Mouse (Mus musculus): ENCODE measurements around the gene Btbd11. TPM values are rescaled to one million over a fixed set of nuclear protein-coding genes. Genes with fewer than 3 reads are reported as not detected.

Gene Btbd11
- polyA plus RNA-seq, 1 experiment from 2014 or later = 0.47 TPM

DNA sequence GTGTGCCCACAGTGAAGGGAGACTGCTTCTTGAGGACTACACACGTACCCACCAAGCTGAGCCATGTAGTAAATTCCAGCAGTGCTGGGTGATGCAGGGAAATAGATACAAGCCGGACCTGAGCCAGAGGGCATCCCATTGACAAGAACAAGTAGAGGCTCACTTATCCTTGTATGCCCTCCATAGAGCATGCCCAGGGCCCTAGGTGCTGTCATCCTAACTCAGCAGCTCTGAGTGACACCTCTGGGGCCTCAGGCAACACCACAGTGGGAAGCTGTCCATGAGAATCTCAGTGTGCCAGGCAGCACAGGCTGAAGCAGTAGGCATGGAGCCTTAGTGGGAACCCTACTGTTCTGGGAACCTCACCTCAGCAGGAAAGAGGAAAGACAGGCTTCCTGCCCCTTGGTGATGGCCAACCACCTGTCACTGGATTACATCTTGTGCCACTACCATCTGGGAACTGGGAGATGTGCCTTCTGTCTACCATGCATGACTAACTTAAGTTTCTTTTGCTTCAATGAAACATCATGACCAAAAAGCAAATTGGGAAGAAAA is 66.7 kb downstream of the Btbd11 start:
- no peaks in the 10 kb centered on the region for H3K36me3 ChIP-seq (replicated peaks; ENCODE audit: insufficient read depth, low read length)
- H3K27me3 ChIP-seq (ENCODE audit: insufficient read depth, low read length) = no peaks in the 10 kb centered on the region
- no peak overlapping the region for H3K4me3 ChIP-seq (ENCODE audit: low read depth, low read length)
- no peaks in the 10 kb centered on the region for H3K4me1 ChIP-seq (ENCODE audit: insufficient read depth)
- ATAC-seq (no peak), DNase-seq (no peak)
- TF ChIP-seq EP300 (IDR thresholded peaks at IDR 0.05; ENCODE audit: low read depth) (no peak), CTCF (IDR thresholded peaks at IDR 0.05; ENCODE audit: low read depth) (no peak)
- H3K9me3 ChIP-seq (ENCODE audit: low read length) = no peaks in the 10 kb centered on the region
- no peak overlapping the region for H3K9ac ChIP-seq (replicated peaks)
- H3K27ac ChIP-seq (ENCODE audit: low read depth) = no peak overlapping the region
- H3K4me2 ChIP-seq (ENCODE audit: low read depth, low read length) = no peak overlapping the region
- WGBS (ENCODE audit: insufficient replicate concordance) = 70% methylated on average over 2 of the region's 2 CpGs

- Histone ChIP-seq H3K9me3 (ENCODE audit: low read length) (no peaks in the 10 kb centered on the region), H3K27ac (ENCODE audit: low read depth) (no peak overlapping the region), H3K4me1 (ENCODE audit: insufficient read depth) (no peaks in the 10 kb centered on the region), H3K27me3 (ENCODE audit: insufficient read depth, low read length) (no peaks in the 10 kb centered on the region), H3K4me3 (ENCODE audit: low read depth, low read length) (no peak overlapping the region), H3K36me3 (replicated peaks; ENCODE audit: insufficient read depth, low read length) (no peaks in the 10 kb centered on the region), H3K9ac (replicated peaks) (no peak overlapping the region), H3K4me2 (ENCODE audit: low read depth, low read length) (no peak overlapping the region)
- TF ChIP-seq CTCF (IDR thresholded peaks at IDR 0.05; ENCODE audit: low read depth) (no peak; the same call in 1 of the 2 replicates), EP300 (IDR thresholded peaks at IDR 0.05; ENCODE audit: low read depth) (no peak)
- no peak for ATAC-seq
- 41% methylated on average over 4 of the region's 4 CpGs for WGBS (ENCODE audit: insufficient replicate concordance)
- no peak for DNase-seq
Measured at GRCm38 (mm10) chr10:85455985-85456384, 69.4 kb downstream of the Btbd11 start.

GRCm38 (mm10) chr10:85458744-85459344 is 72.2 kb downstream of the Btbd11 start:
- no peak overlapping the region for H3K4me3 ChIP-seq (ENCODE audit: low read depth, low read length)
- no peak overlapping the region for H3K27ac ChIP-seq (ENCODE audit: low read depth)
- 54% methylated on average over 17 of the region's 17 CpGs for WGBS (ENCODE audit: insufficient replicate concordance)
- H3K9me3 ChIP-seq (ENCODE audit: low read length) = no peaks in the 10 kb centered on the region
- H3K4me1 ChIP-seq (ENCODE audit: insufficient read depth) = no peaks in the 10 kb centered on the region
- no peak for DNase-seq
- no peak for ATAC-seq
- no peaks in the 10 kb centered on the region for H3K36me3 ChIP-seq (replicated peaks; ENCODE audit: insufficient read depth, low read length)
- TF ChIP-seq EP300 (IDR thresholded peaks at IDR 0.05; ENCODE audit: low read depth) = no peak
- TF ChIP-seq CTCF (IDR thresholded peaks at IDR 0.05; ENCODE audit: low read depth) = no peak
- H3K27me3 ChIP-seq (ENCODE audit: insufficient read depth, low read length) = no peaks in the 10 kb centered on the region
- H3K9ac ChIP-seq (replicated peaks) = no peak overlapping the region
- no peak overlapping the region for H3K4me2 ChIP-seq (ENCODE audit: low read depth, low read length)

DNA sequence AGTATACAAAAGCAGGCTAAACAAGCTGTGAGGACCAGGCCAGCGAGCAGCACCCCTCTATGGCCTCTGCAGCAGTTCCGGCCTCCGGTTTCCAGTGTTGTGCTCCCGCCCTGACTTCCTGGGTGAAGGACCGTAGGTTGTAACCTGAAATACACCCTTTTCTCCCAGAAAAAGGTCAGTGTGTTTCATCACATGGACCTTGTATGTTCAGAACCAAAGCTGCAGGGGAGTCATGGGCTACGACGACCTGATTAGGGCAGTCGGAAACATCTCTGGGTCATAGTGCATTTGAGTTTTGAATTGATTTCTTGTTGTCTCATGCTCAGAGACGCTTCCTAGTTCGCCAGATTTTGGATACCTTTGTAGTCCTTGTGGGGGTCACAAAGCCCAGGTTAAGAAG is 74.1 kb downstream of the Btbd11 start:
- Histone ChIP-seq H3K36me3 (replicated peaks; ENCODE audit: insufficient read depth, low read length) (no peaks in the 10 kb centered on the region), H3K4me1 (ENCODE audit: insufficient read depth) (no peaks in the 10 kb centered on the region), H3K4me2 (ENCODE audit: low read depth, low read length) (no peak overlapping the region), H3K27ac (ENCODE audit: low read depth) (no peak overlapping the region), H3K9ac (replicated peaks) (no peak overlapping the region), H3K4me3 (ENCODE audit: low read depth, low read length) (no peak overlapping the region), H3K9me3 (ENCODE audit: low read length) (no peaks in the 10 kb centered on the region), H3K27me3 (ENCODE audit: insufficient read depth, low read length) (no peaks in the 10 kb centered on the region)
- no peak for ATAC-seq
- 78% methylated on average over 10 of the region's 10 CpGs for WGBS (ENCODE audit: insufficient replicate concordance)
- DNase-seq = no peak
- no peak for TF ChIP-seq CTCF (IDR thresholded peaks at IDR 0.05; ENCODE audit: low read depth)
- TF ChIP-seq EP300 (IDR thresholded peaks at IDR 0.05; ENCODE audit: low read depth) = no peak

DNA sequence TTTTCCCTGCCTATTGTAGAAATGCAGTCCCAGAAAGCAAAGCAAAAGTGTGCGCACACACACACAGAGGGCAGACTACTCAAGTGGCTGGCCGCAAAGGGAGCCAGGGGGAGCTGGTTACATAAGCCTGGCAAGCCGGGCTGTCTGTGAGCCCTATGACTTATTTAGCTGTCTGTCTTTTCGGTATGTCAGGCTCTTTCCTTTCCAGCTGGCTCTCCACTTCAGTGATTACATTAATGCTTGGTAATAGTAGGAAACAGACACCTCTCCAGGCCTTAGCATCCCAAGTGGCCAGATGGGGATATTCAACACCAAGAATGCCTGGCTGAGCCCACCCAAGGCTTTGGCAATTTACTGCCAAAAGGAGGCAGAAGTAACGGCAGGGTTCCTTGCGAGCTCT is 77.5 kb downstream of the Btbd11 start:
- Histone ChIP-seq H3K36me3 (replicated peaks; ENCODE audit: insufficient read depth, low read length) (no peaks in the 10 kb centered on the region), H3K9me3 (ENCODE audit: low read length) (no peaks in the 10 kb centered on the region), H3K27me3 (ENCODE audit: insufficient read depth, low read length) (no peaks in the 10 kb centered on the region), H3K27ac (ENCODE audit: low read depth) (no peak overlapping the region), H3K9ac (replicated peaks) (no peak overlapping the region), H3K4me3 (ENCODE audit: low read depth, low read length) (no peak overlapping the region), H3K4me2 (ENCODE audit: low read depth, low read length) (no peak overlapping the region), H3K4me1 (ENCODE audit: insufficient read depth) (no peaks in the 10 kb centered on the region)
- TF ChIP-seq CTCF (IDR thresholded peaks at IDR 0.05; ENCODE audit: low read depth) (no peak), EP300 (IDR thresholded peaks at IDR 0.05; ENCODE audit: low read depth) (no peak)
- DNase-seq (no peak), ATAC-seq (no peak)
- WGBS (ENCODE audit: insufficient replicate concordance) = 64% methylated on average over 6 of the region's 6 CpGs

DNA sequence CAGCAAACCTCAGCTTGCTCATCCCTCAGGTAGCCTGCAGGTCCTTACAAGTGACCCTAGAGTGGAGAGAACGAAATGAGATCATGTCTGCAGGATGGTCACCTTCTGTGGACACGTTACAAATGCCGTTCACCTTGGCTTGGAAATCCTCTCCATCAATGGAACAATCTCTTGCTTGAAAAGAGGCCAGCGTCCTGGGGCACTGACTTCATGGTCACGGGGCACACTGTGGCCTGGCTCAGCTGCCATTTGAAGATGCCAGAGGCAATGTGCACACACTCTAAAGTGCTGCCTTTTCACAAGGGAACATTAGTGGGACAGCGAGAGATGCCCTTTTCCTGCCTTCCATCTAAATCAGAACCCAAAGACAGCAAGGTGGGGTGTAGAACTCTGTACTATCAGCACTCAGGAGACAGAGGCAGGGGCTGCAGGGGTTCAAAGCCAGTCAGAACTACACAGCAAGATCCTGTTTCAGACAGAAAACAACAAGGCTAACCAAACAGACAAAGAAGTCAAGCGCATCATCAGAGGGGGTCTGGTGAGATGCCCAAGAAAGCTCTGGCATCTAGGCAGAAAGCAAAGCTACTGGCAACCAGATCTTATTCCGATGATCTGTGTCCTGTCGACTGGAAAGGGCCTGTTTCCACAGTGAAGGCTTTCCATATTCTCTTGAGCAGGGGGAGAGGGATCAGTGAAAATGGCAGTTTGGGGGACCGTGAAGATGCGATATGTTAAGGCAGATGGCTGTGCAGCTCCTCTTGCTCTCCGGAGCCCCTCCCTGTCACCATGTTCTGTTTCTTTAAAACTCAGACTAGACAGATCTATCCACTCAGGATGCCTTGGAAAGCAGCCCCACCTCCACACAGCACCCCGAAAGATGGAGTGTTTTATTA is 79.1 kb downstream of the Btbd11 start:
- ATAC-seq = no peak
- Histone ChIP-seq H3K9ac (replicated peaks) (no peak overlapping the region), H3K27me3 (ENCODE audit: insufficient read depth, low read length) (no peaks in the 10 kb centered on the region), H3K4me2 (ENCODE audit: low read depth, low read length) (no peak overlapping the region), H3K36me3 (replicated peaks; ENCODE audit: insufficient read depth, low read length) (no peaks in the 10 kb centered on the region), H3K4me1 (ENCODE audit: insufficient read depth) (no peaks in the 10 kb centered on the region), H3K9me3 (ENCODE audit: low read length) (no peaks in the 10 kb centered on the region), H3K4me3 (ENCODE audit: low read depth, low read length) (no peak overlapping the region), H3K27ac (ENCODE audit: low read depth) (no peak overlapping the region)
- no peak for TF ChIP-seq EP300 (IDR thresholded peaks at IDR 0.05; ENCODE audit: low read depth)
- TF ChIP-seq CTCF (IDR thresholded peaks at IDR 0.05; ENCODE audit: low read depth) = no peak
- no peak for DNase-seq
- WGBS (ENCODE audit: insufficient replicate concordance) = 84% methylated on average over 13 of the region's 13 CpGs
